Mouse (Mus musculus) limb, embryonic 11.5 days (tissue): ENCODE measurements around the gene Ybx2. TPM values are rescaled to one million over a fixed set of nuclear protein-coding genes. Genes with fewer than 3 reads are reported as not detected.
A peak's percentile ranks its signal among the peaks of the same experiment; 100 is the strongest.
"Not testable (repeated sequence)": the region's sequence is repeated elsewhere in the genome, so short reads cannot be mapped to it uniquely, and the experiment has no call there.

Source experiments
- ATAC-seq: fragments of 200-750 bp; cut with Nextera tagmentation; 2 replicates; pipeline ENCODE4 v1.8.0; 2017; ENCODE audit warnings: low read depth; ENCODE audit not compliant: insufficient number of reproducible peaks, low FRiP score, low TSS enrichment
- DNase-seq: peaks from one replicate; pipeline ENCODE4 v3.0.0-alpha.2; 2015; ENCODE audit warnings: low spot score
- H3K27ac ChIP-seq: fragments of 300-500 bp; sonication (generic); replicated peaks from 2 replicates; pipeline ENCODE4 v1.5.1; 2014; ENCODE audit warnings: low read depth, mild to moderate bottlenecking, low read length
- H3K27me3 ChIP-seq: fragments of 300-500 bp; sonication (generic); 2 replicates; pipeline ENCODE4 v1.6.1; 2014; ENCODE audit warnings: mild to moderate bottlenecking, low read length, mixed read lengths; ENCODE audit not compliant: control insufficient read depth, insufficient read depth
- H3K36me3 ChIP-seq: fragments of 300-500 bp; sonication (generic); 2 replicates; pipeline ENCODE4 v1.6.1; 2014; ENCODE audit warnings: mild to moderate bottlenecking, low read length, moderate library complexity, mixed read lengths; ENCODE audit not compliant: control insufficient read depth, insufficient read depth
- H3K4me1 ChIP-seq: fragments of 300-500 bp; sonication (generic); 2 replicates; pipeline ENCODE4 v1.6.1; 2014; ENCODE audit warnings: low read length, mixed read lengths; ENCODE audit not compliant: control insufficient read depth, insufficient read depth
- H3K4me2 ChIP-seq: fragments of 300-500 bp; sonication (generic); 2 replicates; pipeline ENCODE4 v1.6.1; 2014; ENCODE audit warnings: low read depth, mild to moderate bottlenecking, moderate library complexity; ENCODE audit not compliant: severe bottlenecking
- H3K4me3 ChIP-seq: fragments of 300-500 bp; sonication (generic); 2 replicates; pipeline ENCODE4 v1.5.1; 2014; ENCODE audit warnings: low read depth, low read length
- H3K9ac ChIP-seq: fragments of 300-500 bp; sonication (generic); 2 replicates; pipeline ENCODE4 v1.6.1; 2014; ENCODE audit warnings: mild to moderate bottlenecking, low read length
- H3K9me3 ChIP-seq: fragments of 300-500 bp; sonication (generic); 2 replicates; pipeline ENCODE4 v1.6.1; 2016; ENCODE audit warnings: low read length; ENCODE audit not compliant: control insufficient read depth
- WGBS: fragments of 180-500 bp; shearing (Covaris S2); extraction: QIAGEN DNeasy Blood & Tissue Kit; methylation state at CpG from one replicate; pipeline ENCODE4 v1.1.7; 2014; 5-methylcytosine and 5-hydroxymethylcytosine counted together
- polyA plus RNA-seq: library from polyadenylated mRNA; unstranded; fragments of >200 nt; fragmentation: Nextera tagmentation; extraction: Ambion mirVana; gene quantifications from 2 replicates; pipeline ENCODE4 v1.2.1, GENCODE M21; 2014

The Ybx2 gene
- polyA plus RNA-seq, 1 experiment from 2014 or later: 11.3 TPM

GRCm38 (mm10) chr11:69952274-69952673 is 16.7 kb downstream of the Ybx2 start:
- Histone ChIP-seq H3K27me3 (no peaks in the 10 kb centered on the region), H3K9me3 (no peaks in the 10 kb centered on the region), H3K4me3 (no peak overlapping the region), H3K9ac (no peak overlapping the region), H3K4me1 (peaks cover 3% of the 10 kb centered on the region; the same call in 1 of the 2 replicates), H3K36me3 (no peaks in the 10 kb centered on the region), H3K4me2 (no peak overlapping the region), H3K27ac (no peak overlapping the region)
- no peak for DNase-seq
- no peak for ATAC-seq
- 63% methylated on average over 1 of the region's 1 CpGs for WGBS

- Histone ChIP-seq H3K4me2 (no peak overlapping the region), H3K9me3 (no peaks in the 10 kb centered on the region), H3K27ac (no peak overlapping the region), H3K4me1 (no peaks in the 10 kb centered on the region), H3K27me3 (no peaks in the 10 kb centered on the region), H3K36me3 (no peaks in the 10 kb centered on the region), H3K4me3 (no peak overlapping the region), H3K9ac (no peak overlapping the region)
- DNase-seq (no peak), ATAC-seq (no peak)
- 78% methylated on average over 11 of the region's 11 CpGs for WGBS
Measured at GRCm38 (mm10) chr11:69953267-69953915, 17.8 kb downstream of the Ybx2 start.

GRCm38 (mm10) chr11:69955618-69956017 is 20.0 kb downstream of the Ybx2 start:
- not testable (repeated sequence) for H3K27me3 ChIP-seq, H3K9me3 ChIP-seq, H3K36me3 ChIP-seq, H3K4me1 ChIP-seq, DNase-seq, H3K4me2 ChIP-seq, H3K4me3 ChIP-seq, H3K9ac ChIP-seq, H3K27ac ChIP-seq, ATAC-seq
- WGBS: 77% methylated on average over 3 of the region's 4 CpGs

GRCm38 (mm10) chr11:69956218-69956617 is 20.6 kb downstream of the Ybx2 start:
- no peak overlapping the region for H3K4me2 ChIP-seq
- 71% methylated on average over 1 of the region's 1 CpGs for WGBS
- H3K27ac ChIP-seq: no peak overlapping the region
- no peak overlapping the region for H3K4me3 ChIP-seq
- H3K4me1 ChIP-seq: no peaks in the 10 kb centered on the region
- no peaks in the 10 kb centered on the region for H3K9me3 ChIP-seq
- no peak overlapping the region for H3K9ac ChIP-seq
- DNase-seq (no peak), ATAC-seq (no peak)
- no peaks in the 10 kb centered on the region for H3K27me3 ChIP-seq
- H3K36me3 ChIP-seq: no peaks in the 10 kb centered on the region

GRCm38 (mm10) chr11:69960616-69961015 is 25.0 kb downstream of the Ybx2 start:
- H3K9me3 ChIP-seq: no peaks in the 10 kb centered on the region
- H3K4me2 ChIP-seq: no peak overlapping the region
- WGBS: 31% methylated on average over 5 of the region's 5 CpGs
- peaks cover 30% of the 10 kb centered on the region for H3K27me3 ChIP-seq
- H3K4me1 ChIP-seq: no peaks in the 10 kb centered on the region
- no peak overlapping the region for H3K4me3 ChIP-seq
- no peaks in the 10 kb centered on the region for H3K36me3 ChIP-seq
- ATAC-seq (no peak), DNase-seq (no peak)
- H3K27ac ChIP-seq: no peak overlapping the region
- H3K9ac ChIP-seq: no peak overlapping the region

- WGBS: 44% methylated on average over 5 of the region's 5 CpGs
- H3K4me2 ChIP-seq: no peak overlapping the region
- H3K9ac ChIP-seq: no peak overlapping the region
- no peak for DNase-seq
- no peak overlapping the region for H3K4me3 ChIP-seq
- no peak for ATAC-seq
- H3K4me1 ChIP-seq: no peaks in the 10 kb centered on the region; the same call in 1 of the 2 replicates
- no peaks in the 10 kb centered on the region for H3K9me3 ChIP-seq
- no peak overlapping the region for H3K27ac ChIP-seq
- peaks cover 42% of the 10 kb centered on the region for H3K27me3 ChIP-seq
- no peaks in the 10 kb centered on the region for H3K36me3 ChIP-seq
Measured at GRCm38 (mm10) chr11:69961841-69962240, 26.2 kb downstream of the Ybx2 start.

- Histone ChIP-seq H3K9me3 (no peaks in the 10 kb centered on the region), H3K4me3 (0 out of 2 replicates have a peak within 1 kb of the TSS, but pooled peaks have one; percentile 0), H3K27me3 (peaks cover 53% of the 10 kb centered on the region), H3K4me2 (peak within 1 kb of the TSS; percentile 29; the same call in 1 of the 2 replicates), H3K9ac (no peak within 1 kb of the TSS), H3K4me1 (no peaks in the 10 kb centered on the region; the same call in 1 of the 2 replicates), H3K27ac (no peak within 1 kb of the TSS), H3K36me3 (peaks cover under 1% of the 10 kb centered on the region; the same call in 1 of the 2 replicates)
- DNase-seq: peak; percentile 39
- ATAC-seq: no peak
- 10% methylated on average over 23 of the region's 24 CpGs for WGBS
Measured at GRCm38 (mm10) chr11:69964650-69965270, 29.2 kb downstream of the Ybx2 start, which contains the start of gene Cldn7. Gene Cldn7 (plus strand): TSS chr11:69964779.

GRCm38 (mm10) chr11:69965271-69966005 is 29.8 kb downstream of the Ybx2 start:
- H3K9me3 ChIP-seq: no peaks in the 10 kb centered on the region
- H3K36me3 ChIP-seq: peaks cover 4% of the 10 kb centered on the region; the same call in 1 of the 2 replicates
- ATAC-seq: no peak
- no peak overlapping the region for H3K9ac ChIP-seq
- peak; percentile 49 for DNase-seq
- no peaks in the 10 kb centered on the region; the same call in 1 of the 2 replicates for H3K4me1 ChIP-seq
- peak overlapping the region; percentile 56 for H3K4me2 ChIP-seq
- peaks cover 53% of the 10 kb centered on the region for H3K27me3 ChIP-seq
- no peak overlapping the region for H3K27ac ChIP-seq
- H3K4me3 ChIP-seq: peak overlapping the region; percentile 24
- WGBS: 3% methylated on average over 49 of the region's 49 CpGs
